Mouse (Mus musculus): ENCODE results near the gene Rsph3a. TPM values are rescaled to one million over a fixed set of nuclear protein-coding genes. Genes with fewer than 3 reads are reported as not detected.
A peak's percentile ranks its signal among the peaks of the same experiment; 100 is the strongest.
"Not testable (repeated sequence)": the region's sequence is repeated elsewhere in the genome, so short reads cannot be mapped to it uniquely, and the experiment has no call there.

The Rsph3a gene
- total RNA-seq, 2 experiments from 2014 or later, result 16.0 to 23.1 TPM

GRCm38 (mm10) chr17:7927582-7928535 is 17.6 kb upstream of the Rsph3a start:
- intact Hi-C loops (cut with DNase I), result loop anchor here (2.0 kb wide), 1 partner anchor 59 kb away; no protein-coding TSS in a partner anchor
- DNase-seq, result peak; percentile 33 to 61

- intact Hi-C loops (cut with DNase I), result loop anchor here (2.0 kb wide), 1 partner anchor 60 kb away; no protein-coding TSS in a partner anchor
- no peak for DNase-seq
Observed at GRCm38 (mm10) chr17:7928662-7929061, 16.8 kb upstream of the Rsph3a start.

- no peak for DNase-seq
- intact Hi-C loops (cut with DNase I), result loop anchor here (2.0 kb wide), 1 partner anchor 60 kb away; no protein-coding TSS in a partner anchor
Observed at GRCm38 (mm10) chr17:7929279-7929678, 16.1 kb upstream of the Rsph3a start.

- DNase-seq, result no peak
- intact Hi-C loops (cut with DNase I), result no loop called here
Observed at GRCm38 (mm10) chr17:7931096-7931990, 14.1 kb upstream of the Rsph3a start.

- DNase-seq; intact Hi-C loops (cut with DNase I): not testable (repeated sequence)
Observed at GRCm38 (mm10) chr17:7932121-7932520, 13.3 kb upstream of the Rsph3a start.

GRCm38 (mm10) chr17:7939640-7940039 is 5.8 kb upstream of the Rsph3a start:
- intact Hi-C loops (cut with DNase I), result no loop called here
- DNase-seq, result peak in 1 of 2 experiments; percentile 20

- DNase-seq; intact Hi-C loops (cut with DNase I): not testable (repeated sequence)
Observed at GRCm38 (mm10) chr17:7946053-7946627, 726 bp downstream of the Rsph3a start.

GRCm38 (mm10) chr17:7951333-7951732 is 5.9 kb downstream of the Rsph3a start:
- DNase-seq; intact Hi-C loops (cut with DNase I): not testable (repeated sequence)

GRCm38 (mm10) chr17:7957242-7957641 is 11.8 kb downstream of the Rsph3a start:
- intact Hi-C loops (cut with DNase I); DNase-seq: not testable (repeated sequence)

- intact Hi-C loops (cut with DNase I); DNase-seq: not testable (repeated sequence)
Observed at GRCm38 (mm10) chr17:7963333-7963732, 17.9 kb downstream of the Rsph3a start.

GRCm38 (mm10) chr17:7964398-7964797 is 19.0 kb downstream of the Rsph3a start:
- DNase-seq; intact Hi-C loops (cut with DNase I): not testable (repeated sequence)

GRCm38 (mm10) chr17:7968490-7968889 is 23.1 kb downstream of the Rsph3a start:
- DNase-seq; intact Hi-C loops (cut with DNase I): not testable (repeated sequence)

- DNase-seq; intact Hi-C loops (cut with DNase I): not testable (repeated sequence)
Observed at GRCm38 (mm10) chr17:7969782-7970181, 24.4 kb downstream of the Rsph3a start.

- intact Hi-C loops (cut with DNase I); DNase-seq: not testable (repeated sequence)
Observed at GRCm38 (mm10) chr17:7983484-7983883, 38.1 kb downstream of the Rsph3a start.

GRCm38 (mm10) chr17:7985597-7985996 is 40.2 kb downstream of the Rsph3a start:
- intact Hi-C loops (cut with DNase I), result not testable (repeated sequence)

GRCm38 (mm10) chr17:7987038-7987437 is 41.6 kb downstream of the Rsph3a start:
- DNase-seq; intact Hi-C loops (cut with DNase I): not testable (repeated sequence)

More at GRCm38 (mm10) chr17:7985597-7985996, 40.2 kb downstream of the Rsph3a start:
- DNase-seq, result not testable (repeated sequence)

- intact Hi-C loops (cut with DNase I), result not testable (repeated sequence)
Observed at GRCm38 (mm10) chr17:8003248-8003647, 57.8 kb downstream of the Rsph3a start.

GRCm38 (mm10) chr17:8006771-8007170 is 61.4 kb downstream of the Rsph3a start:
- intact Hi-C loops (cut with DNase I), result not testable (repeated sequence)

More at GRCm38 (mm10) chr17:8003248-8003647, 57.8 kb downstream of the Rsph3a start:
- not testable (repeated sequence) for DNase-seq

GRCm38 (mm10) chr17:8009565-8009964 is 64.2 kb downstream of the Rsph3a start:
- intact Hi-C loops (cut with DNase I), result not testable (repeated sequence)

More at GRCm38 (mm10) chr17:8006771-8007170, 61.4 kb downstream of the Rsph3a start:
- peak in 1 of 2 experiments; percentile 4 for DNase-seq

GRCm38 (mm10) chr17:8013974-8014373 is 68.6 kb downstream of the Rsph3a start:
- intact Hi-C loops (cut with DNase I); DNase-seq: not testable (repeated sequence)

More at GRCm38 (mm10) chr17:8009565-8009964, 64.2 kb downstream of the Rsph3a start:
- DNase-seq, result not testable (repeated sequence)

Data from gastrocnemius, postnatal 36 days (tissue).